Mouse (Mus musculus) left cerebral cortex, adult 2 months (tissue): ENCODE data around the gene Tor2a. TPM values are rescaled to one million over a fixed set of nuclear protein-coding genes. Genes with fewer than 3 reads are reported as not detected.

Source experiments
- DNase-seq, 2 experiments: peaks; one replicate each; pipeline ENCODE4 v3.0.0; 2021 to 2022; ENCODE audit warnings: low spot score in 2 of 2, mixed read lengths in 1 of 2; ENCODE audit errors: extremely low spot score in 1 of 2
- H3K27ac ChIP-seq: fragments of 200-600 bp; 2 replicates; pipeline ENCODE4 v1.8.1; 2022
- H3K4me3 ChIP-seq: fragments of 200-600 bp; 2 replicates; pipeline ENCODE4 v1.8.1; 2022
- CTCF ChIP-seq: fragments of 200-600 bp; IDR thresholded peaks from 2 replicates; pipeline ENCODE4 v1.8.1; 2022; ENCODE audit warnings: antibody characterized with exemption, mild to moderate bottlenecking, moderate library complexity
- intact Hi-C: fragments of 180-260 bp; cut with DNase I; formaldehyde crosslinking; loops from one replicate; pipeline ENCODE4 v1.15.1; 2025
- total RNA-seq, 2 experiments: library from RNA; stranded (reverse); gene quantifications; 2 replicates each; pipeline ENCODE4 v1.2.3; 2021

Tor2a gene
- total RNA-seq, 2 experiments from 2014 or later: 30.4 to 30.7 TPM

GRCm38 (mm10) chr2:32769327-32770085 lies 12.5 kb downstream of the Tor2a start:
- Histone ChIP-seq H3K4me3 (no peak overlapping the region), H3K27ac (no peak overlapping the region)
- TF ChIP-seq CTCF: no peak
- no peak for DNase-seq
- intact Hi-C loops: no loop called here

DNA sequence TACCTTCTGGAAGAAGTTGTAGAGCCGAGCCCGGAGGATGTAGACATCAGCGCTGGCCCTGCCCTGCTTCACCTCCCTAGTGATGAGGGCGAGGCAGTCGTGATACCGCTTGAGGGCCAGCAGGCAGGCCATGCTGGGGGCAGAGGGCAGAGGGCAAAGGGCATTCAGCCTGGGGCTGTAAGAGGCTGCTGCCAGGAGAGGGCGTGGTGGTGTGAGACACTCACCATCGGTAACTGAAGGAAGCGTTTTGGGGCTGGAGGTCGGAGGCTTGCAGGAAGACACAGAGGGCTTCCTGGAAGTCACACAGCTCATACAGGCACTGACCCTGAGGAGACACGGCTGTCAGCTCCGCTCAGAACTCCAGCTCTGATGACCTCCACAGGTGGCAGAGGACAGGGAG lies 14.9 kb downstream of the Tor2a start:
- no peak for TF ChIP-seq CTCF
- Histone ChIP-seq H3K4me3 (no peak overlapping the region), H3K27ac (no peak overlapping the region)
- intact Hi-C loops: no loop called here
- no peak for DNase-seq

GRCm38 (mm10) chr2:32772626-32773279 lies 15.7 kb downstream of the Tor2a start:
- Histone ChIP-seq H3K4me3 (no peak overlapping the region), H3K27ac (no peak overlapping the region)
- intact Hi-C loops: no loop called here
- TF ChIP-seq CTCF: no peak
- no peak for DNase-seq

GRCm38 (mm10) chr2:32775359-32776074 lies 18.5 kb downstream of the Tor2a start, which contains the start of the genes Ttc16 and Ptrh1:
TSS of gene Ttc16 (minus strand) at chr2:32775633.
TSS of gene Ptrh1 (plus strand) at chr2:32775786.
- peak within 1 kb of the TSS; percentile 84 for H3K4me3 ChIP-seq
- TF ChIP-seq CTCF: no peak
- intact Hi-C loops: loop anchor here (5.0 kb wide), 2 partner anchors 137 to 152 kb away; no protein-coding TSS in a partner anchor

GRCm38 (mm10) chr2:32776192-32776591 lies 19.2 kb downstream of the Tor2a start:
- DNase-seq: no peak
- no peak overlapping the region; the same call in 1 of the 2 replicates for H3K27ac ChIP-seq
- TF ChIP-seq CTCF: no peak
- intact Hi-C loops: loop anchor here (5.0 kb wide), 2 partner anchors 136 to 151 kb away; no protein-coding TSS in a partner anchor
- peak overlapping the region; percentile 84 for H3K4me3 ChIP-seq

More at GRCm38 (mm10) chr2:32775359-32776074, 18.5 kb downstream of the Tor2a start, which contains the start of the genes Ttc16 and Ptrh1:
- DNase-seq: peak; percentile 95 to 96
- peak within 1 kb of the TSS; percentile 90 for H3K27ac ChIP-seq

DNA sequence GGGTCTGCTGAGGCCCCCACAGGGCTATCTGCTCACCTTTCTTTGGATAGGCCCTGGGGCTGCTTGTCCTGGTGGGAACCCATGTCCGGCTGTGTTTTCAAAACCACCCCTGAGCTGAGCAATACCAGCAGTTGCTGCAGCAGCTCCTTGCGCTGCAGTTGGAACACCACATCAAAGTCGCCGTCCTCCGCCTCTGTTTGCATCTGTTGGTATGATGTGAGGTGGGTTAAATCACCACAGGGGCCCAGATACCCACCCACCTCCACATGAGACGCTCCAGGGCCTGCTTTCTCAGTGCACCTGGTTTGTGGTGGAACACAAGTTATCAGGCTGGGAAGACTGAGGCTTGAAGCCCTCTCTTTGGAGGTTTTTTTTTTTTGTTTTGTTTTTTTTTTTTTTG lies 21.0 kb downstream of the Tor2a start:
- Histone ChIP-seq H3K4me3 (no peak overlapping the region), H3K27ac (no peak overlapping the region)
- intact Hi-C loops: loop anchor here (5.0 kb wide), 2 partner anchors 134 to 149 kb away; no protein-coding TSS in a partner anchor
- TF ChIP-seq CTCF: no peak
- DNase-seq: no peak

DNA sequence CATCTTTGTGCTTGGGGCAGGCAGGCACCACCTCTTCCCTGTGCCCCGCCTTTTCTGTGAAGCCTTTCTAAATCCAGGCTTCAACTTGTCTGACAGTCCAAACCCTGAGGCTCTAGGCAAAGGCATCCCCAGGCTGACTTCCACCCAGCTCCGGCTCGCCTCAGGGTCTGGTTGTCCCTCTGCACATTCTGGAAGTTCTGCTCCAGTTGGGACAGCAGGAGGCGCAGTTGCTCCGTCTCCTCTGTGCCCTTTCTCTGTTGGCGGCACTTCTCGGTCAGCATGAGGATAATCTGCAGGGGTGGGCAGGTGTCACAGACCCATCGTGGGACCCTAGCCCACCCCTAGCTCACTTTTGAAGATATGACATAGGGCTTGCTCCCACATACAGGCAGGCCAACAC lies 22.1 kb downstream of the Tor2a start:
- peak; percentile 60 to 67 for DNase-seq
- intact Hi-C loops: loop anchor here (1.0 to 5.0 kb wide), 3 partner anchors 78 to 148 kb away; no protein-coding TSS in a partner anchor
- TF ChIP-seq CTCF: peak; percentile 80
- no peak overlapping the region for H3K27ac ChIP-seq
- no peak overlapping the region for H3K4me3 ChIP-seq

- no peak overlapping the region for H3K4me3 ChIP-seq
- TF ChIP-seq CTCF: no peak
- no peak overlapping the region for H3K27ac ChIP-seq
- DNase-seq: no peak
- intact Hi-C loops: loop anchor here (1.0 to 5.0 kb wide), 3 partner anchors 78 to 148 kb away; no protein-coding TSS in a partner anchor
These were observed 22.7 kb downstream of the Tor2a start for GRCm38 (mm10) chr2:32779714-32780113.

DNA sequence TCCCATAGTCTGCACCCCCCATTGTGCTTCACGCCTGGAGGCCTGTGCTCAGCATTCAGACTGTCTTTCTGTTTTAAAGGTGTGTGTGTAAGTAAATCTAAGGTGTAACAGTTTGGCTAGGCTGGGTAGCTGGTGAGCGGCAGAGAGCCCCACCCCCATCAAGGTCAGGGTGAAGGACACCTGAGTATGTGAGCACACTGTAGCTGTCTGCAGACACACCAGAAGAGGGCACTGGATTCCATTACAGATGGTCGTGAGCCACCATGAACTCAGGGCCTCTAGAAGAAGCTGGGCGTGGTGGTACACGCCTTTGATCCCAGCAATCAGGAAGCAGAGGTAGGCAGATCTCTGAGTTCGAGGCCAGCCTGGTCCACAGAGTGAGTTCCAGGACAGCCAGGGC lies 24.7 kb downstream of the Tor2a start:
- intact Hi-C loops: no loop called here
- no peak for TF ChIP-seq CTCF
- Histone ChIP-seq H3K4me3 (no peak overlapping the region), H3K27ac (no peak overlapping the region)
- DNase-seq: no peak

- Histone ChIP-seq H3K27ac (no peak within 1 kb of the TSS), H3K4me3 (no peak within 1 kb of the TSS)
- DNase-seq: no peak
- no peak for TF ChIP-seq CTCF
- intact Hi-C loops: no loop called here
These were observed 27.1 kb downstream of the Tor2a start, which contains the start of gene Cfap157 for GRCm38 (mm10) chr2:32784048-32784681. TSS of gene Cfap157 (minus strand) at chr2:32784428.

GRCm38 (mm10) chr2:32787176-32787575 lies 30.1 kb downstream of the Tor2a start:
- intact Hi-C loops: no loop called here
- DNase-seq: no peak
- peak; percentile 64 for TF ChIP-seq CTCF
- no peak overlapping the region for H3K4me3 ChIP-seq
- H3K27ac ChIP-seq: no peak overlapping the region
